Mouse (Mus musculus): Measurements from ENCODE around the gene Tiparp.

GRCm38 (mm10) chr3:65549785-65550184 is 21.6 kb downstream of the Tiparp start:
- TF ChIP-seq POLR2A (IDR thresholded peaks at IDR 0.05; ENCODE audit: insufficient read depth, low read depth, low read length) (no peak), CTCF (IDR thresholded peaks at IDR 0.05; ENCODE audit: insufficient read depth, low read depth, low read length) (no peak)

All from olfactory bulb, adult 2 months (tissue).